Mouse (Mus musculus) right cerebral cortex, postnatal 25 days (tissue): Measurements from ENCODE around the gene 1700034I23Rik.
A peak's percentile ranks its signal among the peaks of the same experiment; 100 is the strongest.
"Not testable (repeated sequence)": the region's sequence is repeated elsewhere in the genome, so short reads cannot be mapped to it uniquely, and the experiment has no call there.

Experiments used
- DNase-seq: peaks from one replicate; pipeline ENCODE4 v3.0.0; 2022

The 1700034I23Rik gene

DNA sequence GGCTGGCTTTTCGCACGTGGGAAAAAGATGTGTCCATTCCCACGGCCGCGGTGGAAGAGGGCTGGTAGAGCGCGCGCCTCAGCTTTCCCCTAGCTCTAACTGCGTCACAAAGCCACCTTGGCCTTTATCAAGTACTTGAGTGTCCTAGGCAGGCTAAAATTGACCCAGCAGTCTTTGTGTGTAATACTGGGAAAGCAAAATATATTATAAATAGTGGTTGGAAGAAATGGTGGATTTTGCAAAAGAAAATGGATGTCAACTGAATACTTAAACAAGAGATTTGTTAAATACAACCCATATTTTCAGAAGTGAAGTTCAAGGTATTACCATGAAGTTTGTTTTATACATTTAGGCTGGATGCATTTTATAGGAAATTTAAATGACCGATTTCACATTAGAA, at the start of gene 1700034I23Rik:
Gene 1700034I23Rik, minus strand, starts transcription at position 101 of the 400 bp plus-strand sequence.
- not testable (repeated sequence) for DNase-seq

DNA sequence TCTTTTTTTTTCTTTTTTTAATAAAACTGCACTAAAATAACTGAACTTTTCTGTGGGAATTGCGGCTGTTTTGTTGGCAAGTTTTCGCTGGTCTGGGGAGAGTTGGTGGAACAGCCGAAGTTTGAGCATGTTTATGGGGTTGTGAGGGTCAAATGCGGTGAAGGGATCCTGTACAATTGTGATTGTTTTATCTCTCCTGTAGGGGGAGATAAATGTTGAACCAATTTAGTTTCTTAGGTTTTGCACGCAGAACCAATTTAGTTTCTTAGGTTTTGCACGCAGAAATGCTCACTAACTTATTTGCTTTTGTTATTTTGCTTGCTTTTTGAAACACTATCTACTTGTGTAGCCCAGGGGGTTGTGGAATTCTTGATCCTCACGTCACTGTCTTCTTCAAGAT, 49.0 kb upstream of the 1700034I23Rik start:
- DNase-seq, result no peak

DNA sequence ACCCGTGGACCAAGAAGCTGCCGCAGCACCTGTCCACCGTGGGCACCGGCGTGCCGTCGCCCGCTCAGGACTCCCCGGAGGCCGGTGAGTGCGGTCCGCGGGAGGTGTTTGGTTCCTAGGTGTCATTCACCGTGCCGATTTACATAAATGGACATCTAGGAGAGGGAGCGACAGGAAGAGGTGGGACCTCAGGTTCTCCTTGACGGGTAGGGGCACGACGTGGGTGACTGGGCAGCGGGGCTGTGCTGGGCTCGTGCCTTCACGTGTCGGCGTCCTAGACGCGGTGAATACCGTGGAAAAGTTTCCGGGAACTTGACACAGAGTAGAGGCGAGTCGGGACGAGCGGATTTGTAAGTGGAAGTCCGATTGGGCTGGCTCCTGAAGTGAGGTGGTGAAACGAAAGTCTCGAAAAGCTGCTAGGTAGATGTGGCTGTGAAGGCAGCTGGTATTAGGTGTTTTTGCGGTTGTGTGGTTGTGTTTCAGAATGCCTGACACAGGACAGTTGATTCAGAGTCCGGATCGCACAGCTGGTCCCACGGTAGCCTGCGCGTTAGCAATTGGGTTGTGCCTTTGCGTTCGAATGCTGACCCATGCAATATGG, 48.4 kb upstream of the 1700034I23Rik start:
- peak; percentile 24 for DNase-seq

DNA sequence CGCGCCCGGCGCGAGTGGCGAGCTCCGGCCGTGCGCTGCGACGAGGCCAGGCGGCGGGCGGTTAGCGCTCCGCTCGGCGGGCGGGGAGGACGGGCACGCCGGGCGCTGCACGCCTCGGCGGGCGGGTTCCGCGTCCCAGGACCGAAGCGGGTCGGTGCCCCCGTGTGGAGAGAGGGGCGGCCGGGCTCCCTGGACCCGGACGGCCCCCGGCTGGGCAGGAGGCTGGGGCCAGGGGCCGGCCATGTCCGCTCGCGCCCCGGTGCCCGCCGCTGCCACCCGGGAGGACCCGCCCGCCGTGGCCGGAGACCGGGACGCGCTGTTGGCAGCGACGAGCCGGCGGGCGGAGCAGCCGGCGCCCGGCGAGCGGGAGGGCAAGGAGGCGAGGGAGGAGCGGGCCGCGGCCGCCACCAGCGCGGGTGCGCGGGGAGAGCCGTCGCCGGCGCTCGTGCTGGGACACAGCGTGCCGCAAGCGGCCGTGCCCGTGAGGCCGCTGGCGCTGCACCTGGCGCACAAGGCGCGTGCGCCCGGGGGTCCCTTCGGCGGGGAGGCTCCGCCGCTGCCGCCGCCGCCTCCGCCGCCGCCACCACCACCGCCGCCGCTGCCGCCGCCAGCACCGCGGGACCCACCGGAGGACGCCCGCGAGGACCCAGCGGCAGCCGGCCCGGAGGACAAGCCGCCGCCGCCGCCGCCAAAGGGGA, 47.7 kb upstream of the 1700034I23Rik start:
- peak; percentile 67 for DNase-seq

DNA sequence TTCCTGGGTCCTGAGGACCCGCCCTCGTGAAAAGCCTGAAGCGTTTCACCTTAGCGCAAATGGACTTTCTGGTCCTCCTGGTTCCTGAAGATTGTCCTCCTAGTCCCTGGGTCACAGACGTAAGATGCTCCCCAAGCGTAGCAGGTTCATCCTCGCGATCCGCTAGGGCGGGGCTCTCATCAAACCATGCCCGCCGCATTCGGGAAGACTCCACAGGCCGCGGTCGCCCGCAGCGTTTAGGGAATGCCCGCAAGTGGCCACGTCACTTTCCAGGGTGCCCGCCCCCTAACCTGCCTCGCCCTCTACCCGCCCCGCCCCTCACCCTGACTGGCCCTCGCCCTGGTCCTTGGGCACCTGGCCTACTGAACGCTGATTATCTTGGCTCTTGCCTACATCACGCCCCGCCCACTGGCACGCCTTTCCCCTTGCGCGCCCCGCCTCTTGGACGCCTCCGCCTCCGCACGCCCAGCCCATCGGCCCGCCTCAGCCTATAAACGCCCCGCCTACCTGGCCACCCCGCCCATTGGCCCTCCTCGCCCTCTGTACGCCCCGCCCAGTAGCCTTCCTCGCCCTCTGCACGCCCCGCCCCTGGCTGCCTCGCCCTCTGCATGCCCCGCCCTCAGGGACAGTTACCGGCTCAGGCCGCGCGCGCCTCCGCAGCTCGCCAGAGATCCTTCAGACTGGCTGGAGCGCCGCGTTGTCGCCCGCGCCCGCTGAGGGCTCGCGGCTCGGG, 47.0 kb upstream of the 1700034I23Rik start, which contains the start of gene Larp1b:
Gene Larp1b, plus strand, starts transcription at position 659 of the 733 bp plus-strand sequence.
- peak; percentile 99 for DNase-seq

DNA sequence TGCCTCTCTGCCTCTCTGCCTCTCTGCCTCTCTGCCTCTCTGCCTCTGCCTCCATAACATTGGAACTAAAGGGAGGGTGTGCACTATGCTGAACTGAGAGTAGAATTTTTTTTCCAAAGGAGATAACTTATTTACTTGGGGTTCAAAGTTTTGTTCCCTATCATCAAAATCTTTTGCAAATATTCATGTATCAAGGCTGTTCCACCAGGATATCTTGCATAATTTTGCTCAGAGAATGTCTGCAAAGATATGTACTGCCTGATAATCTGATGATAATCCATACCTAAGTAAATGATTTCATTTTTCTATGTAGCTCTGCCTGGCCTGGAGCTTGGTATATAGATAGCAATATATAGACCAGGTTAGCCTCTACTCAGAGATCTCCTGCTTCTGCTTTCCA, 36.7 kb upstream of the 1700034I23Rik start:
- DNase-seq, result no peak

DNA sequence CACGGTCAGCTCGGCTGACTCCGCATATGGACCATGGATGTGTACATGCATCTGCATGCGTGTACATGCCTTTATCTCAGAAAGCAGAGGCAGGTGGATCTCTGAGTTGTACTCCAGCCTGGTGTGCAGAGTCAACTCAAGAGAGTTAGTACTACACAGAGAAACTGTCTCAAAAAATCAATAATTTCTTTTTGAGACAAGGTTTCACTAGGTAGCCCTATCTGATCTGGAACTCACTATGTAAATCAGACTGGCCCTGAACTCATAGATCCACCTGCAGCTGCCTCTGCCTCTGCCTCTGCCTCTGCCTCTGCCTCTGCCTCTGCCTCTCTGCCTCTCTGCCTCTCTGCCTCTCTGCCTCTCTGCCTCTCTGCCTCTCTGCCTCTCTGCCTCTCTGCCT, 36.2 kb upstream of the 1700034I23Rik start:
- no peak for DNase-seq

DNA sequence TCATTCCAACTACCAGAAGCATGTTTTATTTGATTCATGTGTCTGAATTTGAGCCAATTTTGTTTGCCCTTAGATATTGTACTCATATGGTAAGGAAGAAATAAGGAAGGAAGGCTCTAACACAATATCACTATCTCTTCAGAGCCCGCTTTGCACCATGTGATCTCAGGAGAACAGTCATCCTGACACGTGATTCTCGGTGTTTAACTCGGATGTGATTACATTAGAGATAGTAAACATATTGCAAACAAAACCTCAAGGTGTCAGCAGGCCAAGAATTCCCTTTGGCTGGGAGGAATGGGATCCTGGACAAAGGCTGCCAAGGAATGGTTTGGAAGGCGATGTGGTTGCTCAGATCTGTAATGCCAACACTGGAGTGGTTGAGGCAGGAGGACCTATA, 35.8 kb upstream of the 1700034I23Rik start:
- no peak for DNase-seq

DNA sequence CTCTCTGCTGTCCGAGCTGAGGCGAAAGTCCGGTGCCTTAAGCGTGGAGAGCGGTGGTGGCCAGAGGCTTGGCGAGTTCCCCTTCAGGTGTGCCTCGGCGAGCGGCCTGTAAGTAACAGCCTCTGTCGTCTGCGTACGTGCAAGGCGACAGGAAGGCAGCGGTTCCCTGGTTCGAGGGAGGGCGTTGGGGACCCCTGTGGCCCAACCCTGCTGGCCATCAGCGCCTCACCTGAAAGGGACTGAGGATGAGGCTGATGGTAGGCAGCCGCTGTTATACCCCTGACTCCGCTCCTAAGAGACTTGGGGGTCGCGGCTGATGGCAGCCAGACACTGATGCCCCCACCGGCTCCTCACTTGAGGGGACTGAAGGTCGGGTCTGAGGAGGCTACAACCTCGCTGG, 8.0 kb downstream of the 1700034I23Rik start:
- peak; percentile 16 for DNase-seq

DNA sequence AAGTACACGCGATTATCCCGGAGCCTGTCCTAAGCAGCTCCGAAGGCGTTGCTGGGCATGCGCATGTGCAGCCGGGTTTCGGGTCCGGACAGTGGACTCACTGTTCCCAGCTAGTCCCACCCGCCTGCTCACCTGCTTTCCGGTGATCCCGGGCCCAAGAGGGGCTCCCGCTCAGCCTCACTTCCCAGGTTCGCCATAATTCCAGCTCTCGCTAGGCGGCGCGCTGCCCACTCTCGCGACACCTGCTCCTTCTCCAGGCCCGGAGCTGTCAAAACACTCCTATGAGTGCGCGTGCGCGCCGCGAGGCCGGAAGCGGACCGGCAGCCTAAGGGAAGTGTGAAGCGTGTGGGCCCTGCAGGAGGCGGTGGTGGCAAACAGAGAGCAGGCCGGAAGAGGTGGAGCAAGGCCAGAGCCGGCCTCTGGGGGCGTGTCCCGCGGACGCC, 8.5 kb downstream of the 1700034I23Rik start:
- peak; percentile 98 for DNase-seq

DNA sequence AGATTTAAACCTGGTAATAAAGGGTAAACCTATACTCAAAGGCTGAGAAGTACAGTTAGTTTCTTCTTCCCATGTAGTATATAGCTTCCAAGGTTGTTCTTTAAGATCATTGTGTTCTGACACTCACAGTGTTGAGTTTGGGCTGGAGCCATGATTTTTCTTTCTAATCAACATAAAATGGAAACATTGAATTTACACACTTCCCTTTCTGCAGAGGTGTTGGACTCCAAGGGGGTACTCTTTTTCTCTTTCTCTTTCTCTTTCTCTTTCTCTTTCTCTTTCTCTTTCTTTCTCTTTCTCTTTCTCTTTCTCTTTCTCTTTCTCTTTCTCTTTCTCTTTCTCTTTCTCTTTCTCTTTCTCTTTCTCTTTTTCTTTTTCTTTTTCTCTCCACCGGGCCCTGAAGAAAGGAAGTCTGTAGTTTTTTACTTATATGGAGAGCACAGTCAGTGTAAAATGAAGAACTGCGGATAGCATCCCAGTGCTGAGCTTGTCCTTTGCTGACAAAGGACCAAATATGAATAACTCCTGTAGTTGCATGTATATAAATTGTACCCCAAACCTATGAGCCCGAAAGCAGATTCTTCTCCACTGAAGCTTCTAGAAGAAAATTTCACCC, 49.1 kb downstream of the 1700034I23Rik start:
- DNase-seq, result not testable (repeated sequence)
